Mouse (Mus musculus): ENCODE results near the gene Dock3. TPM values are rescaled to one million over a fixed set of nuclear protein-coding genes. Genes with fewer than 3 reads are reported as not detected.

Dock3 gene
- polyA plus RNA-seq, 1 experiment: 0.09 TPM

DNA sequence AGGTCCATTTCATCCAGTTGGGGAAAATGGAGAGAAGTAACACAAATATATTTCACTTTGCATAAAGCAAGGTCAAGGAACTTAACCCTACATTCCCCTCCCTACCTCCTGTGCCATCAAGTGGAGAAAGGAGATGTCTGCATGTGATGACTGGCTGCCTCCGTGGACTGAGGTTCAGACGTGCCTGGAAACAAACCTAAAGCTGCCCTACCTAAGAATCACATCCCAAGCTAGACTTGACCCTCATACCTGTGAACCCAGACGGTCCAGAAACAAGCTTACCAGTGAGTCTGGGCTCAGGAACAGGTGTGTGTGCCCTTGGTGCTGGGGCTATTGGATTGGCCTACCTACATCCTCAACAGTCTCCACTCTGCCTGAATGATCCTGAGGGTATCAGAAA lies 338.4 kb downstream of the Dock3 start:
- Histone ChIP-seq H3K4me1 (peaks cover 59% of the 10 kb centered on the region), H3K27me3 (replicated peaks) (peaks cover 16% of the 10 kb centered on the region), H3K9me3 (no peaks in the 10 kb centered on the region), H3K36me3 (replicated peaks; ENCODE audit: low read length) (peaks cover 26% of the 10 kb centered on the region), H3K4me3 (replicated peaks) (peak overlapping the region; percentile 60)
- no peak for TF ChIP-seq GATA1 (IDR thresholded peaks at IDR 0.05; ENCODE audit: borderline replicate concordance, low read length)
- no peak for TF ChIP-seq FLI1 (IDR thresholded peaks at IDR 0.05; ENCODE audit: low read length)

- Histone ChIP-seq H3K4me1 (peaks cover 64% of the 10 kb centered on the region), H3K4me3 (replicated peaks) (peak overlapping the region; percentile 96), H3K9me3 (no peaks in the 10 kb centered on the region), H3K27me3 (replicated peaks) (peaks cover 11% of the 10 kb centered on the region), H3K36me3 (replicated peaks; ENCODE audit: low read length) (peaks cover 33% of the 10 kb centered on the region)
- TF ChIP-seq FLI1 (IDR thresholded peaks at IDR 0.05; ENCODE audit: low read length): no peak
- no peak for TF ChIP-seq GATA1 (IDR thresholded peaks at IDR 0.05; ENCODE audit: borderline replicate concordance, low read length)
Measured at GRCm38 (mm10) chr9:106892552-106892875, 339.2 kb downstream of the Dock3 start.

GRCm38 (mm10) chr9:106891829-106892551 lies 339.7 kb downstream of the Dock3 start, which contains the start of gene Manf:
Gene Manf (minus strand): TSS chr9:106891979.
- Histone ChIP-seq H3K36me3 (replicated peaks; ENCODE audit: low read length) (peaks cover 35% of the 10 kb centered on the region), H3K27me3 (replicated peaks) (peaks cover 8% of the 10 kb centered on the region), H3K4me3 (replicated peaks) (peak within 1 kb of the TSS; percentile 96), H3K4me1 (peaks cover 62% of the 10 kb centered on the region), H3K9me3 (no peaks in the 10 kb centered on the region)
- TF ChIP-seq FLI1 (IDR thresholded peaks at IDR 0.05; ENCODE audit: low read length) (no peak), GATA1 (IDR thresholded peaks at IDR 0.05; ENCODE audit: borderline replicate concordance, low read length) (no peak)

DNA sequence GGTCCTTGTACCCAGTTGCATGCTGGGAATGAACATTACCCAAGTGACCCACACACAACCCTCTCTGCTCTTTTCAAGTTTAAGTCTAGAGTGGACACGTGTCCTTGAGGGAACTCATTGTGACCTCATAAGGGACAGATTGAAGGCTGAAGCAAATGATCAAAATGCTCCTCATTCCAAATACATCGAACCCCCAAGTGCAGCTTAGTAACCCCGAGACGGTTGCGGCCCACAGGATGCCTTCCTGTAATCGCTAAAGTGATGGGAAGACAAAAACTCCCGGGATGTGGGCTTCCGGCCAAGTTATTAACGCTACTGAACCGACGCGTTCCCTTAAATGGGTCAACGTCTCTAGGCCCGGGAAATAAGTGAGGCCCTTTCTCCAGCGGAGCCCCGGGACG lies 340.4 kb downstream of the Dock3 start:
- H3K36me3 ChIP-seq (replicated peaks; ENCODE audit: low read length): peaks cover 35% of the 10 kb centered on the region
- peaks cover 60% of the 10 kb centered on the region for H3K4me1 ChIP-seq
- H3K9me3 ChIP-seq: no peaks in the 10 kb centered on the region
- peaks cover 2% of the 10 kb centered on the region for H3K27me3 ChIP-seq (replicated peaks)
- peak overlapping the region; percentile 96 for H3K4me3 ChIP-seq (replicated peaks)
- TF ChIP-seq GATA1 (IDR thresholded peaks at IDR 0.05; ENCODE audit: borderline replicate concordance, low read length): no peak
- no peak for TF ChIP-seq FLI1 (IDR thresholded peaks at IDR 0.05; ENCODE audit: low read length)

GRCm38 (mm10) chr9:106890496-106891240 lies 341.0 kb downstream of the Dock3 start:
- no peak for TF ChIP-seq GATA1 (IDR thresholded peaks at IDR 0.05; ENCODE audit: borderline replicate concordance, low read length)
- TF ChIP-seq FLI1 (IDR thresholded peaks at IDR 0.05; ENCODE audit: low read length): no peak
- H3K36me3 ChIP-seq (replicated peaks; ENCODE audit: low read length): peaks cover 36% of the 10 kb centered on the region
- H3K9me3 ChIP-seq: no peaks in the 10 kb centered on the region
- H3K27me3 ChIP-seq (replicated peaks): peaks cover 2% of the 10 kb centered on the region
- H3K4me1 ChIP-seq: peaks cover 66% of the 10 kb centered on the region
- H3K4me3 ChIP-seq (replicated peaks): peak overlapping the region; percentile 96

DNA sequence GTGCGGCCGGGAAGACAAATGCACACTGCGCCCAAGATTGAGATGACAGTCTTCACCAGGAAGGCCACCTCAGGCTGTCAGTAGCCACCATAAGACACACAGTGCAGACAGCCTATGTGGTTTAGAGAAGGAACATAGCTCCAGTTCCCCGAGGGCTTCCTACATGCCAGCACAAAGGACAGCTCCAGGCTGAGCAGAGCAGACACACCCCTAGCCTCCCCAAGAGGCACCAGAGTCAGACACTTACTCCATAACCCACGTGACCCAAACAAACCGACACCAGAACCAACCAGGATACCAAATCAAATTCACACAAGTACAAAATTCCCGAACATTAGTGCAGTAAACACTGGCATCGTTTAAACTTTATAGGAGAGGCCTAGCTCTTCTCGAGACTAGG lies 342.4 kb downstream of the Dock3 start:
- peak overlapping the region; percentile 74 for H3K4me3 ChIP-seq (replicated peaks)
- peaks cover 70% of the 10 kb centered on the region for H3K4me1 ChIP-seq
- TF ChIP-seq FLI1 (IDR thresholded peaks at IDR 0.05; ENCODE audit: low read length) (no peak), GATA1 (IDR thresholded peaks at IDR 0.05; ENCODE audit: borderline replicate concordance, low read length) (no peak)
- peaks cover 50% of the 10 kb centered on the region for H3K36me3 ChIP-seq (replicated peaks; ENCODE audit: low read length)
- H3K27me3 ChIP-seq (replicated peaks): no peaks in the 10 kb centered on the region
- H3K9me3 ChIP-seq: no peaks in the 10 kb centered on the region

DNA sequence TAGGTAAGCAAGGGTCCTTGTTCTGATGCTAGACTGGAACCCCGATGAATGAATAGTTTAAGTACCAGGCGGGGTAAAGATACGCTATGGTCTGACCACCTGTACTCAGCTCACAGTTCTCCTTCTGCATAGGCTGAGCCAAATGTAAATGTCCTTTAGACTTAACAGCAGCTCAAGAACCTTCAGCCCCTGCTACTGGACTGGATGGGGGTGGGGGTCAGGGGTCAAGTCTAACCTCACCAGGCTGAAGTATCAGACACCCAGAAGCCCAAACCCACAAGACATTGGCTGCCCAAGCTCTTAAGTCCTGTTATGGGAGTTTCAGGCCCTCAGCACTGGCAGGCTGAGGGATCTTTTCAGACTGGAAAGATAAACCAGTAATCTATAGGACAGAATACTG lies 343.4 kb downstream of the Dock3 start:
- H3K9me3 ChIP-seq: no peaks in the 10 kb centered on the region
- TF ChIP-seq GATA1 (IDR thresholded peaks at IDR 0.05; ENCODE audit: borderline replicate concordance, low read length): no peak
- no peak for TF ChIP-seq FLI1 (IDR thresholded peaks at IDR 0.05; ENCODE audit: low read length)
- no peaks in the 10 kb centered on the region for H3K27me3 ChIP-seq (replicated peaks)
- H3K4me3 ChIP-seq (replicated peaks): peak overlapping the region; percentile 7
- peaks cover 57% of the 10 kb centered on the region for H3K36me3 ChIP-seq (replicated peaks; ENCODE audit: low read length)
- peaks cover 75% of the 10 kb centered on the region for H3K4me1 ChIP-seq

GRCm38 (mm10) chr9:106886828-106887702 lies 344.6 kb downstream of the Dock3 start, which contains the start of gene Rbm15b:
Gene Rbm15b (minus strand): TSS chr9:106887428.
- Histone ChIP-seq H3K9me3 (no peaks in the 10 kb centered on the region), H3K4me3 (replicated peaks) (peak within 1 kb of the TSS; percentile 98), H3K36me3 (replicated peaks; ENCODE audit: low read length) (peaks cover 67% of the 10 kb centered on the region), H3K27me3 (replicated peaks) (no peaks in the 10 kb centered on the region), H3K4me1 (peaks cover 76% of the 10 kb centered on the region)
- TF ChIP-seq GATA1 (IDR thresholded peaks at IDR 0.05; ENCODE audit: borderline replicate concordance, low read length) (no peak), FLI1 (IDR thresholded peaks at IDR 0.05; ENCODE audit: low read length) (no peak)

GRCm38 (mm10) chr9:106885901-106886731 lies 345.6 kb downstream of the Dock3 start:
- TF ChIP-seq FLI1 (IDR thresholded peaks at IDR 0.05; ENCODE audit: low read length): no peak
- TF ChIP-seq GATA1 (IDR thresholded peaks at IDR 0.05; ENCODE audit: borderline replicate concordance, low read length): no peak

More at GRCm38 (mm10) chr9:106885901-106886731, 345.6 kb downstream of the Dock3 start:
- no peaks in the 10 kb centered on the region for H3K27me3 ChIP-seq (replicated peaks)
- H3K36me3 ChIP-seq (replicated peaks; ENCODE audit: low read length): peaks cover 77% of the 10 kb centered on the region
- peaks cover 80% of the 10 kb centered on the region for H3K4me1 ChIP-seq
- H3K9me3 ChIP-seq: no peaks in the 10 kb centered on the region
- peak overlapping the region; percentile 98 for H3K4me3 ChIP-seq (replicated peaks)

Data from megakaryocyte, embryonic 14.5 days (primary cell).